Mouse (Mus musculus) kidney, postnatal 36 days (tissue): ENCODE data around the gene Tbc1d13.
"Not testable (repeated sequence)": the region's sequence is repeated elsewhere in the genome, so short reads cannot be mapped to it uniquely, and the experiment has no call there.

Experiments used
- DNase-seq, 2 experiments: peaks; one replicate each; pipeline ENCODE4 v3.0.0; 2021 to 2022; ENCODE audit warnings: mixed read lengths in 2 of 2

Gene Tbc1d13

DNA sequence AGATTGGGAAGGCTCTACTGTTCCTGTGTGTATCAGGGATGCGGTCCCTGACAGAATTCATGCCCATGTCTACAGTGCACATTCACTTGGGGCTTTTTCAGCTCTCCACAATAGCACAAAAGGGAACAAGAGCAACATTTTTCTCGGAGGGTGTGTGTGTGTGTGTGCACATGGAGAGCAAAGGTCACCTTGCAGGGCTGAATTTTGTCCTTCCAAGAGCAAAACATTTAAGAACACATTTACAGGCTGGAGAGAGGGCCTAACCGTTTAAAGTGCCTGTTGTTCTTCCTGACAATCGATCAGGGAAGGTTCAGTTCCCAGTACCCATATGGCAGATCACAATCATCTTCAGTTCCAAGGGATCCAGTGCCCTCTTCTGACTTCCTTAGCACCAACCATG lies 3.4 kb upstream of the Tbc1d13 start:
- DNase-seq, result peak; percentile 52 to 60

DNA sequence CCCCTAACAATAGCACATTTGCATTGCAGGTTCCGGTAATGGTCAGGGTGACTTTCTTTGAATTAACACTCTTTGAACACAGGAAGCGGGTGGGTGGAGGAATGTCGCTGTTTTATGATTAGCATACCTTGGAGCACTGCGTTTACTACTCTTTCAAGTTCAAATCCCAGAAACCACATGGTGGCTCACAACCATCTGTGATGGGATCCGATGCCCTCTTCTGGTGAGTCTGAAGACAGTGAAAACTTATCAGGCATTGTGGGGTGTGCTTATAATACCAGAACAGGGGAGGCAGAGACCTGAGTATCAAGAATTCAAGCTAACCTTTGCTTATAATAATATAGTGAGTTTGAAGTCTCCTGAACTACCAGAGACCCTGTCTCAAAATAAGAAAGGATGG lies 2.3 kb upstream of the Tbc1d13 start:
- not testable (repeated sequence) for DNase-seq

DNA sequence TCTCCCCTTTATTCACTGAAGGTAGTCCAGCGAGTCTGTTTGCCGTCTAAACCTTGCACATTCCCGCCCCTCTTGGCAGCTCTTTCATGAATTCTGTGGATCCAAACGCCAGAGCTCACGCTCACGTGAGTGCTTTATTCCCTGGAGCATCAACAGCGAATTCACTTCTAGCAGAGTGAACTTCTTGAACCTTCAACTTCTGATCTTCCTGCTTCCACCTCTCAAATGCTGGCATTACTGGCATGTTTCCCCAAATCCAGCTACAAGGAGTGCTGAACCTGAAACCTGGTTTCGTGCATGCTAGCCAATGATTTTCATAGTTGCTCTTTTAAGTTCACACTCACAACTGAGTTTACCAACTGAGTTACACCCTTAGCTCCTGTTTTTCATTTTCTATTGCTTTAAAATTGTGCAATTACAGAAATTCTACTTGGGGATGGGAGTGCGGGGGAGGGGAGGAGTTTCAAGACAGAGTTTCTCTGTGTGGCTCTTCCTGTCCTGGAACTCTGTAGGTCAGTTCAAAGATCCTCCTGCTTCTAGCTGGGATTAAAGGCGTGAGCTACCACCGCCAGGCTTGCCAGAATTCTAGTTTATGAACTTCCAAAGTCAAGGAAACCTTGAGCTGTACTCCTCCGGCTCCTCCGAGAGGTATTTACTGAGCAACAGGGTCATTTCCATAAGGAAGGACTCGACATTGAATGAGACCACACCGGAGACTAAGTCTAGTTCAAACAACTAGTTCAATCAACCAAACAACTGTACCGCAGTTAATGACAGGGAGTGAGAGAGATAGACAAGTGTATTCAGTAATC lies 539 bp upstream of the Tbc1d13 start:
- peak; percentile 91 to 93 for DNase-seq

DNA sequence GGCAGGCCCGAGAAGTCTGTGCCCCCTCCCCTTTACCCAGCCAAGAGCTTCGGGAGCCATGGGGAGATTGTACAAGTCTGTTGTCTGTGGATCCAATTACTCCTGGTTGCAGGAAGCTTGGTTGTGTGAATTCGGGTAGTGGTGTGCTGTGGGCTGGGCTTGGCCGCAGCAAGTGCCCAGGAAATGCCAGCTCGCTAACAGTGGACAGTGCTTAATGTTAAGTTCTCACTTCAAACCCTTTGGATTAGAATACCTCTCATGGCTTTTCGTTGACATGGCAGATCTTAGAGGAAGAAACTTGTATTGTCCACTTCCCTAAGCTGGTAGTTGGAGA lies 799 bp downstream of the Tbc1d13 start:
- DNase-seq, result peak; percentile 18 to 36

DNA sequence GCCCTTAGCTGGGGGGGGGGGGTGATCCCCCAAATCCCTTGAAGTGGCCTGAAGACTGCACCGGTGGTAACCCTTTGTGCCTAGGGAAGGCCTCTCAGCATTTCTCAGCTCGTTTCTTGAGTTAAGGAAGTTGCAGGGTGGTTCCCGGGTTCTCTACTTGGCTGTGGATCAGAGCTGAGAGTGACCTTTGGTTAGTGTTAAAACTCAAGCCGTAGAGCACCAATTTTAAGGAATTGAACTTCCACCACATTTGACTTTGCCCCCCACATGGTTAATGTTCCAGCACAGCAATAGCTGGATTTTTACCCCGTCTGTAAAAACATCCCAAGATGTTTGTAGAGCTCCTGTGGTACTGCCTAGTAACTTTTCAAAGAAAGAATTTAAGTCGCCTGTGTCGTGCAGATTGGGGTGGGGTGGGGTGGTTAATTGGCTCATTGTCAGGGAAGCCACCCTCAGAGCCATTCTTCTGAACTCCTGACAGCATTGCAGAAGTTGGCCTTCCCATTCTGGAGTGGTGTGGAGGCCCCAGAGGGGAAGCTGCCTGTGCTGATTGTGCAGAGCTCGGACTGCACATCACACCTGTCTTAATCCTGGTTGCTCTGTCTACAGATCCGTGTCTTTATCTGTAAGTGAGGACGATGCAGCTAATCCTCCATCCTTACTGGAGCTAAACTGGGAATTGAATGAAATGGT lies 1.5 kb downstream of the Tbc1d13 start:
- DNase-seq, result peak; percentile 79 to 89

DNA sequence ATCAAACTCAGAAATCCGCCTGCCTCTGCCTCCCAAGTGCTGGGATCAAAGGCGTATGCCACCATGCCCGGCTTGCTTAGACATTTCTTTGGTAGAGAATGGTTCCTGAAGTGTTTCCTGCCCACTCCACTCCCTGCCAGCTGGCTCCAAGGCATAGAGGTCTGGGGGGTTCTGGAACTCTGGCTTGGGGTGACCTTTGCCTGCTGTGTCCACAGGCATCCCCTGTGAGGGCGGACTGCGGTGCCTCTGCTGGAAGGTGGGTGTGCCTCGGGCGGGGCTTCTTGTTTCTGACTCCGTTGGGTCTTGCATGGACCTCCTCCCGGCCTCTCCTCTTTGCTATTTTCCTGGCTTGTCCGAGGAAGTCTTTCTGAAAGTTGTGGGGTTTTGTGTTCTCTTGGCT lies 2.9 kb downstream of the Tbc1d13 start:
- peak; percentile 48 to 73 for DNase-seq

DNA sequence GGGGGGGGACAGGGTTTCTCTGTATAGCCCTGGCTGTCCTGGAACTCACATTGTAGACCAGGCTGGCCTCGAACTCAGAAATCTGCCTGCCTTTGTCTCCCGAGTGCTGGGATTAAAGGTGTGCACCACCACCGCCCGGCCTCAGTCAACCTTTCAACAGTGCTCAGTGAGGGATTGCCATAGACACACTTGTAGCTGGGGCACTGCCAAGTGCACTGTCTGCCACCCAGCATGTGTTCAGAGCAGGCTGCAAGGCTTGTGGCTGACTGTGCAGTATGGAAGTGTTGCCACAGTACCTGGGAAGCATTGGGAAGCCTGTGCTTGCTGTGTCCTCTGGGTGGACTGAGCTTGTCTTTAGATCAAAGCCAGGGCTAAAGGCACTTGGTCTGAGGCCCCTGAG lies 6.5 kb downstream of the Tbc1d13 start:
- DNase-seq, result peak; percentile 55 to 60

DNA sequence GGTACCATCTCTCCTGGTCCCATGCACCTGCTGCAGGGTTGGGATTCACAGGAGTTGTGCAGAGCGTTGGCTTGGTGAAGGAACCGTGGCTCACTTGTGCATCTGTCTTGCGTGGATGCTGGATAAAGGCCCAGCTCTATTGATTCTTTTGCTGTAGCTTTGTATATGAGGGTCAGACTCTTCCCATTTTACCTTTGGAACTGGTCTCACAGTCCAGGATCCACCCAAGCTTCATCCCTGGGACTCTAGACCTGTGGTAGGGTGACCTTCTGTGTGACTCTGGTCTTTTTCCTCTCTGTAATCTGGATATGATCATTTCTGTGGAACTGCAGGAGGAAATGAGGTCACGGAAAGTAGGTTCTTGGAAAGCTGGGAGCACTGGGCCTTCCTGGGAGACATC lies 10.9 kb downstream of the Tbc1d13 start:
- DNase-seq, result no peak

DNA sequence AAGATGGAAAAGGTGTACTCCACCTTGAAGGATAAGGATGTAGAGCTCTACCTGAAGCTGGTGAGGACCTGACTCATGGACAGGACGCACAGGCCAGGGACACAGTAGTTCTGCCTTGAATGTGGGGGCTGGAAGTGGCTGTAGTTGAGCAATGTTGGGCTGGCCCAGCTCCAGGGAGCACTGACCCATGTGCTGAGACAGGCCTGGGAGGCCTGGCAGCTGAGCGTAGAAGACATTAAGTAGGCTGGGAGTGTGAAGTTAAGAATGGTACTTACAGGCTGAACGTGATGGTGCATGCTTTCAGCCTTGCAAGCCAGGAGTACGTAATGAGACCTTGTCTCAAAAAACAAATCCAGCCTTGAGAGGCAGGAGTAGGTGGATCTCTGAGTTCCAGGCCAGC lies 13.9 kb downstream of the Tbc1d13 start:
- DNase-seq, result peak; percentile 93 to 95

DNA sequence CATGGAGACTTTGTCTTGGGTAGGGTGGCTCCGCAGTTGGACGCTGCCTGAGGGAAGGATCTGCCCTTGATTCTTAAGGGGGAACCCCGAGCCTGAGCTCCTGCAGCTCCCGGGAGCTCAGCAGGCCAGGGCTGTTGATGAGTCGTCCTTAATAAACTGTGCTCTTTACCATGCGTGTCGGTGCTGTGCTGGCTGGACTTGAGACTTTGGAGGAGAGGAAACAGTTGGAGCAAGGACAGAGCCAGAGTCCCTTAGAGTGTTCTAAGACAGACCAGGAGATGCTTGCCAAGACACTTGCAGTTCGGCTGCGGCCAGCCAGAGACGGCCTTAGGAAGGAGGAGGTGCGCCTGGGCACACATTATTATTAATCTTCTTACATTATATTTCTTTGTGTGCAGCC lies 18.3 kb downstream of the Tbc1d13 start:
- DNase-seq, result peak; percentile 64 to 70

DNA sequence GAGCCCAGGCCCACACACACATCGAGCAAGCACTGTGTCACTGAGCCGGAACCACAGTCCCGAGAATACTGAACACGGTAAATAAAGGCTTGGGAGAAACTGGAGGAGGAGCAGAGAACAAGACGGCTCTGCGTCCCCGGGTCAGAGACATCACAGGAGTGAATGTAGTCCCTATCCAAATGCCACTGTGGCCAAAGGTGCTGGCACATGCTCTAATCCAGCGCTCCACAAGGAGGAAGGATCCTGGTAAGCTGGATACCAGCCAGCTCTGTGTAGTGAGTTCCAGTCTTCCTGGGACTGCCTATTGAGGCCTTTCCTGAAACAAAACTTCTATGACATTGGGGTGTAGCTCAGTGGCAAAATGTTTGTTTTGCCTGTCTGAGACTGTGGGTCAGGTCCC lies 19.1 kb downstream of the Tbc1d13 start:
- DNase-seq, result peak; percentile 51 to 66

DNA sequence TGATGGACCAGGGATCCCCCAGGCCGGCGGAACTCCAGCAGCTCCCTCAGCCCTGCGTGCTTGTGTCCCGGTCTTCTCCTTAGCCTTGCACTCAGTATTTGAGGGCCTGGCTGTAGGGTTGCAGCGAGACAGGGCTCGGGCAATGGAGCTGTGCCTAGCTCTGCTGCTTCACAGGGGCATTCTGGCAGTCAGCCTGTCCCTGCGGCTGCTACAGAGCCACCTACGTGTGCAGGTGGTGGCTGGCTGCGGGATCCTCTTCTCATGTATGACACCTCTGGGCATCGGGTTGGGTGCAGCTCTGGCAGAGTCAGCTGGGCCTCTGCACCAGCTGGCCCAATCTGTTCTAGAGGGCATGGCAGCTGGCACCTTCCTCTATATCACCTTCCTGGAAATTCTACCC lies 26.3 kb downstream of the Tbc1d13 start:
- not testable (repeated sequence) for DNase-seq

DNA sequence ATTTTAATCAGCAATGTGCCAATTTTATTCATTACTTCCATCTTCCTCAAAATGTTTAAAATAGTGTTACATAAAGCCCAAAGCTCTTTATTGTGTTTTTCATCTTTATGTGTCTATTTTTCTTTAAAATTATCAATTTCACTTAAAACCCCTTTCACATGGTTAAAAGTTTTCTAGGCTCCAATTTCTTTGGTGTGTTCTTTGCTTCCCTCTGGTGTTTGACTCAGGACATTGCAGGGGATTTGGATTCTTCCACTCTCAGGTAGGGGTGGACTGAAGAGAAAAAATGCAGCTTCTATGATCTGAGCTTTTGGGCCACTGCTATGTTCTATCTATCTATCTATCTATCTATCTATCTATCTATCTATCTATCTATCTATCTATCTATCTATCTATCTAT lies 28.3 kb downstream of the Tbc1d13 start:
- DNase-seq, result peak; percentile 30 to 65

DNA sequence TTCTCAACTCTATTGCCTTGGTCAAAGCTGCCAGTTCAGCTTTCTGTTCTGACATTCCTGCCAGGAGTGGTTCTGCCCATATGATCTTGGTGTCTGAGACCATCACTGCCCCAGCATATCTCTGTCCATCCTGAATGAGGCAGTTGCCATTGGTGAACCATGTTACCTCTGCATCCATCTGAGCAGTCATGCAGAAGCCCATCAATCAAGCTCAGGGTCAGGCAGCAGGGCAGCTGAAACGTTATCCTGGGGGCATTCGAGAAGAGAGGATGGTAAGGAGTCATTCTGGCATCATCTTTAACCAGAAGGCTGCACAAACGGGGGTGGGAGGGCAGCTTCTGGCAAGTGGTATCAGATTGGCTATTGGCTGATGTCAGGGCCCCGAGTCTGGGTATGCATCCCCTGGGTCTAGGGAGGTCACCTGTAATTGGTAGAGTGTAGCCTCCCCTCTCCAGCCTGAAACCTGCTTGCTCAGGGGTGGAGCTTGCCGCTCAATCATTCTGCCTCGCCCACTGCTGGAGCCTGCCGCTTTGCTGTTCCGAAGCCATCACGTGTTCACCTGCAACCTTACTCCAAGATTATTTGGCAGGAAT lies 30.9 kb downstream of the Tbc1d13 start:
- no peak for DNase-seq

DNA sequence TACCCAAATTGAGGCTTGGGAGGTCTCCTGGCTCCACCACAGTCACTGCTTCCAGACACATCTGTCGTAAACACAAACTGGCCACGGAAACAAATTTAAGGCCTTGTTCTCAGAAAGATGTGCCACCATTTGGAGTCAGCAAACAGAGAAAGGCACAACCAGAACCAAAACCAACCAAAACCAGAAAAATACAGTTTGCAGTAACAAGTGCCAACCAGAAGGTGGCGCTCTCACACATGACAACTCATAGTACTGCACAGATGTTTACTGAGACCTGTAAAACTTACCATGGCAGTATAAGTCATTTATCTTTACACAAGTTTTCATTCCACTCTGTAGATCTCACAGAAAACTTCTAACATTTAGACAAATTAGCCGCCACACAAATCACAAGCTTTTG lies 33.1 kb downstream of the Tbc1d13 start:
- no peak for DNase-seq

DNA sequence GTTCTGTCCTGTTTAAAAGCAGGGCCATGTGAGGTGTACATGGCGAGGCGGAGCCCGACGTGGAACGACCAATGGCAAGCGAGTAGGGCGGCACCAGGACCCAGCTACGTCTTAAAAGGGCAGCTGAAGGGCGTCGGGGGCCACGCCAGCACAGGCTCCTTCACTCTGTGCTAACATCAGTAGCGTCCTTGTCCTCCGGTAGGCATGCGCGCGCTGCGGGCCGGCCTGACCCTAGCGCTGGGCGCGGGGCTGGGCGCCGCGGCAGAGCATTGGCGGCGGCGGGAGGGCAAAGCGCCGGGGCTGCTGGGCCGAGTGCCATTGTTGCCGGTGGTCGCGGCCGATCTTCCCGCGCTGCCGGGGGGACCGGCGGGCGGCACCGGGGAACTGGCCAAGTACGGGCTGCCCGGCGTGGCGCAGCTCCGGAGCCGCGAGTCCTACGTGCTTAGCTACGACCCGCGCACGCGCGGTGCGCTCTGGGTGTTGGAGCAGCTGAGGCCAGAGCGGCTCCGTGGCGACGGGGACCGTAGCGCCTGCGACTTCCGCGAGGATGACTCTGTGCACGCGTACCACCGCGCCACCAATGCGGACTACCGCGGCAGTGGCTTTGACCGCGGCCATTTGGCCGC lies 37.9 kb downstream of the Tbc1d13 start, which contains the start of gene Endog:
TSS of gene Endog (plus strand) at position 123 of the 626 bp plus-strand sequence.
- peak; percentile 93 to 94 for DNase-seq

DNA sequence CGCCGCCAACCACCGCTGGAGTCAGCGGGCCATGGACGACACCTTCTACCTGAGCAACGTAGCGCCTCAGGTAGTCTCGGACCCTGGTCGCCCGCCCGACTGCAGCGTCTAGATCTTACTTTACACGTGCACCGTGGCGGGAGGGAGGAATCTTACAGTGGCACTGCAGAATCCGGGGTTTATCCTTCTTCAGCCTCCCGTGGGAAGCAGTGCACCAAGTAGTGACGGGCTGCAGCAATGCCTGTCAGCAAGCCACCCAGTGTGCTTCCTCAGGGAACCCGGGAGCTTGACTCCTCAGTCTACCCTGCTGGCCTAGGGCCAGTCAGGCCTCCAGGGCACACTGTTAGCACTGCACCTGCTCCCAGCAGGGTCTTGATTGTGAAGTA lies 38.4 kb downstream of the Tbc1d13 start:
- no peak for DNase-seq

DNA sequence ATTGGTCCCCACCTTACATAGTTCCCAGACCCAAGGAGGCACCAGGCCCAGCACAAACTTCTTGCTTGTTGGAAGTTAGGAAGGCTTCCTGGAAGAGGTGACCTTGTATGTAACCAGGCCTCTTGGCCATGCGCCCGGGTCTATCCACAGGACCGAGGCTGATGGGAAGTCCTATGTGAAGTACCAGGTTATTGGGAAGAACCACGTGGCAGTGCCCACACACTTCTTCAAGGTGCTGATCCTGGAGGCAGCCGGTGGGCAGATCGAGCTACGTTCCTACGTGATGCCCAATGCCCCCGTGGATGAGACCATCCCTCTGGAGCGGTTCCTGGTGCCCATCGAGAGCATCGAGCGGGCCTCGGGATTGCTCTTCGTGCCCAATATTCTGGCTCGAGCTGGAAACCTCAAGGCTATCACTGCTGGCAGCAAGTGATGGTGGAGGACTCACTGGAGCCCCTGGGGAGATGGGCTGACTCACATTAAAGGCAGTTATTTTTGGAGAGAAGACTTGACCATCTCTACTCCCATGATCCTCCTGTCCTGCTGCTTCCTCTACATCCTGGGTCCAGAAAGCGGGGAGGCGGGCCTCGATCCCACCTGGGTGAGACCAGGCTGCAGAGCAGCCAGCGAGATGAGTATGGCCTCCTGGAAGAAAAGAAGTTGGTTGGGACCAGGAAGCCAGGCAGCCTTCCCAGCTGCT lies 40.1 kb downstream of the Tbc1d13 start:
- no peak for DNase-seq

DNA sequence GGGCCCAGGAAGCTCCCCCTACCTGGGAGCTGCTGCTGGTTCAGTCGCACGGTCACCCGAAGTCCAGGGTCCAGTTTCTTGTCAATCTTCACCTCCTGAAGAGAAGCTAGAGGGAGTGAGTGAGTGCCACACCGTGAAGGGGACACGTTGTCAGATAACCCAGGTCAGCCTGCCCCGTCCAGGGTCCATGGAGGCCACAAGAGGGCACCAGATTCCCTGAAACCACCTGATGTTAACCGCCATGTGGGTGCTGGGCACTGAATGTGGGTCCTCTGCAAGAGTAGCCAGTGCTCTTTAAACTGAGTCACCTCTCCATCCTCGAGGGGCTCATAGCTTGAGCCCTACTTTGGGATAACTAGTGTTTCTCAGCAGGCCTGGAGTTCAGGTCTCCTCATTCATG lies 42.4 kb downstream of the Tbc1d13 start:
- peak; percentile 23 to 43 for DNase-seq

DNA sequence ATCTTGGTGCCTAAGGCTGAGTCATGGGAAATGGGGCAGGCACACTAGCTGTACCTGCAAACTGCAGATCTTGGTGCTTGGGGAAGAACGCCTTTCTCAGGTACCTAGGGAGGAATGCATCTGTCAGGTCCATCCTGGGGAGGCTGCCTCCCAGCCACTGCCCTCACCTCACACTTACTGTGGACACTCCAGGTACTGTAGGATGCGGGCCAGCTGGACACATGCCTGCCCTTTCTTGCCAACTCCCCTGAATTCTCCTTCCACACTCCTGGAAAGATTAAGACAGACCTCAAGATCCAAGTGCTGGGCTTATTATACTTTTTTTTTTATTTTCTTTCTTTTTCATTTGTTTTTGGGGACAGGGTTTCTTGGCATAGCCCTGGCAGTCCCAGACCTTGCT lies 43.0 kb downstream of the Tbc1d13 start:
- DNase-seq, result peak; percentile 64 to 80

DNA sequence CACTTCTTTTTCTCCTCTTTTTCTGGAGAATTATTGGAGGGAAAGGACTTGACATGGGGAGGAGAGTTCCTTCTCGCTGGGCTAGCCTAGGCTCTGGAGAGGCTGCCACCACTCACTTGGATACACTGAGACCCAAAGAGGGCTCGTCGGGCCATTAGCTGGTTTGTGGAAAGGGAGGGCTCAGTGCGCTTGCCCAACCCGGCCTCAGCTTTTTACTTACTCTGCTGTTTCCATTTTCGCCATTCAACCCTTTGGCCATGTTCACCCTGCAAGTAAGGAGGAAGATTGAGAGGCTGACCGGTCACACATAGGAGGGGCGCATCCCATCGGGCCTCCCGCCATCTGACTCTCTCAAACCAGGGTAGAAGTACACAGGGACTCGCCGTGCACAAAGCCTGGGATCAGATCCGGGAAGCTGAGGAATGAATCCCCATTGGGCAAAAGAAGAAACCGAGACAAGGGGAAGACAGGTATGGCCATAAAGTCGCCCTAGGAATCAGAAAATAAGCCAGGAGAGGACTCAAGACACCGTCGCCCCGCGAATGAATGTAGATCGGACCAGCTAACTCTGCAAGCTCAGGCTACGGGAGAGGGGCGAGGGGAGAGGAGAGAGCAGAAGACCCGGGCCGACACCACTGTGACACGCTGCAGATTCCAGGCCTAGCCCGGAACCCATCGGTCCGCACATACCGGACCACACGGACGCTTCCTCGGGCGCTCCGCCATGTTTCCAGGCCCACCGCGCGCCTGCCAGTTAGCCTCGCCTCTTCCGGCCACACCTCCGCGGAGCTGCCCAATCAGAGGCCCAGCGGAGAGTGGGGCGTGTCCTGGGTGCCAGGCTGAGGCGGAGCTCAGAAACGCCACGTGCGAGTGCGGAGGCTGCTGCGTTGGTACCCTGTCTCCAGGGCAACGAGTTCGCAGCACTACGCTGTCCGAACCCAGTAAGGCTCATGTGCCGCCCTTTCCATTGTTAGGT lies 44.4 kb downstream of the Tbc1d13 start, which contains the start of gene Spout1:
TSS of gene Spout1 (minus strand) at position 760 of the 976 bp plus-strand sequence.
- DNase-seq, result peak; percentile 97
